Mouse (Mus musculus): ENCODE results near the gene Sdhaf4. TPM values are rescaled to one million over a fixed set of nuclear protein-coding genes. Genes with fewer than 3 reads are reported as not detected.

Gene Sdhaf4
- polyA plus RNA-seq, 1 experiment: 40.5 TPM

GRCm38 (mm10) chr1:24033759-24034423 lies 28.4 kb upstream of the Sdhaf4 start:
- no peak for TF ChIP-seq POLR2A (IDR thresholded peaks at IDR 0.05; ENCODE audit: insufficient read length, low read depth)
- TF ChIP-seq REST (IDR thresholded peaks at IDR 0.05; ENCODE audit: insufficient read depth, insufficient read length): no peak
- no peak for TF ChIP-seq POLR2AphosphoS2 (IDR thresholded peaks at IDR 0.05; ENCODE audit: insufficient read length, low read depth)
- TF ChIP-seq USF1 (IDR thresholded peaks at IDR 0.05; ENCODE audit: low read depth): no peak
- TF ChIP-seq E2F4 (IDR thresholded peaks at IDR 0.05; ENCODE audit: insufficient read depth): no peak
- no peak for TF ChIP-seq MYOG (IDR thresholded peaks at IDR 0.05; ENCODE audit: control insufficient read depth in 1 of 3, insufficient read depth in 1 of 3, insufficient read length in 2 of 3, low read depth in 2 of 3)
- TF ChIP-seq MAX (IDR thresholded peaks at IDR 0.05; ENCODE audit: low read depth): no peak
- TF ChIP-seq TCF12 (IDR thresholded peaks at IDR 0.05; ENCODE audit: insufficient read depth, poor library complexity, severe bottlenecking): no peak
- TF ChIP-seq CEBPB (IDR thresholded peaks at IDR 0.05; ENCODE audit: insufficient read depth, poor library complexity, severe bottlenecking): no peak
- no peak for TF ChIP-seq SRF (IDR thresholded peaks at IDR 0.05; ENCODE audit: control insufficient read depth, insufficient read length, low read depth)
- no peak for TF ChIP-seq TCF3 (IDR thresholded peaks at IDR 0.05; ENCODE audit: insufficient read length, low read depth)
- no peak for TF ChIP-seq MYOD1 (IDR thresholded peaks at IDR 0.05; ENCODE audit: control insufficient read depth in 1 of 3, insufficient read length in 2 of 3, low read depth in 2 of 3)
- Histone ChIP-seq H3K36me3 (ENCODE audit: control insufficient read depth, insufficient read depth) (peaks cover 23% of the 10 kb centered on the region), H3K27me3 (ENCODE audit: control insufficient read depth, insufficient read depth, insufficient read length) (no peaks in the 10 kb centered on the region), H3K4me3 (no peak overlapping the region), H3ac (ENCODE audit: control insufficient read depth, insufficient read length) (no peak overlapping the region), H3K4me2 (ENCODE audit: low read depth) (no peak overlapping the region), H3K79me2 (ENCODE audit: control insufficient read depth, insufficient read depth) (no peaks in the 10 kb centered on the region)

GRCm38 (mm10) chr1:24010821-24011220 lies 5.4 kb upstream of the Sdhaf4 start:
- Histone ChIP-seq H3K4me2 (ENCODE audit: low read depth) (no peak overlapping the region), H3K36me3 (ENCODE audit: control insufficient read depth, insufficient read depth) (peaks cover 12% of the 10 kb centered on the region), H3K4me3 (no peak overlapping the region), H3K27me3 (ENCODE audit: control insufficient read depth, insufficient read depth, insufficient read length) (no peaks in the 10 kb centered on the region), H3K79me2 (ENCODE audit: control insufficient read depth, insufficient read depth) (no peaks in the 10 kb centered on the region), H3ac (ENCODE audit: control insufficient read depth, insufficient read length) (no peak overlapping the region)
- no peak for TF ChIP-seq MYOG (IDR thresholded peaks at IDR 0.05; ENCODE audit: control insufficient read depth in 1 of 3, insufficient read depth in 1 of 3, insufficient read length in 2 of 3, low read depth in 2 of 3)
- TF ChIP-seq CEBPB (IDR thresholded peaks at IDR 0.05; ENCODE audit: insufficient read depth, poor library complexity, severe bottlenecking): no peak
- TF ChIP-seq POLR2AphosphoS2 (IDR thresholded peaks at IDR 0.05; ENCODE audit: insufficient read length, low read depth): no peak
- TF ChIP-seq SRF (IDR thresholded peaks at IDR 0.05; ENCODE audit: control insufficient read depth, insufficient read length, low read depth): no peak
- no peak for TF ChIP-seq MAX (IDR thresholded peaks at IDR 0.05; ENCODE audit: low read depth)
- TF ChIP-seq TCF3 (IDR thresholded peaks at IDR 0.05; ENCODE audit: insufficient read length, low read depth): no peak
- no peak for TF ChIP-seq POLR2A (IDR thresholded peaks at IDR 0.05; ENCODE audit: insufficient read length, low read depth)

GRCm38 (mm10) chr1:24010016-24010415 lies 4.6 kb upstream of the Sdhaf4 start:
- Histone ChIP-seq H3K4me3 (no peak overlapping the region), H3K79me2 (ENCODE audit: control insufficient read depth, insufficient read depth) (no peaks in the 10 kb centered on the region)

GRCm38 (mm10) chr1:24007621-24008020 lies 2.2 kb upstream of the Sdhaf4 start:
- Histone ChIP-seq H3K79me2 (ENCODE audit: control insufficient read depth, insufficient read depth) (no peaks in the 10 kb centered on the region), H3ac (ENCODE audit: control insufficient read depth, insufficient read length) (no peak overlapping the region), H3K36me3 (ENCODE audit: control insufficient read depth, insufficient read depth) (peaks cover 3% of the 10 kb centered on the region), H3K4me2 (ENCODE audit: low read depth) (no peak overlapping the region), H3K27me3 (ENCODE audit: control insufficient read depth, insufficient read depth, insufficient read length) (no peaks in the 10 kb centered on the region), H3K4me3 (no peak overlapping the region)
- TF ChIP-seq CEBPB (IDR thresholded peaks at IDR 0.05; ENCODE audit: insufficient read depth, poor library complexity, severe bottlenecking) (no peak), POLR2AphosphoS2 (IDR thresholded peaks at IDR 0.05; ENCODE audit: insufficient read length, low read depth) (no peak), E2F4 (IDR thresholded peaks at IDR 0.05; ENCODE audit: insufficient read depth) (no peak), SRF (IDR thresholded peaks at IDR 0.05; ENCODE audit: control insufficient read depth, insufficient read length, low read depth) (no peak), REST (IDR thresholded peaks at IDR 0.05; ENCODE audit: insufficient read depth, insufficient read length) (no peak), USF1 (IDR thresholded peaks at IDR 0.05; ENCODE audit: low read depth) (no peak), TCF12 (IDR thresholded peaks at IDR 0.05; ENCODE audit: insufficient read depth, poor library complexity, severe bottlenecking) (no peak), MAX (IDR thresholded peaks at IDR 0.05; ENCODE audit: low read depth) (no peak), POLR2A (IDR thresholded peaks at IDR 0.05; ENCODE audit: insufficient read length, low read depth) (no peak), MYOD1 (IDR thresholded peaks at IDR 0.05; ENCODE audit: control insufficient read depth in 1 of 3, insufficient read length in 2 of 3, low read depth in 2 of 3) (no peak), TCF3 (IDR thresholded peaks at IDR 0.05; ENCODE audit: insufficient read length, low read depth) (no peak), MYOG (IDR thresholded peaks at IDR 0.05; ENCODE audit: control insufficient read depth in 1 of 3, insufficient read depth in 1 of 3, insufficient read length in 2 of 3, low read depth in 2 of 3) (no peak)

More at GRCm38 (mm10) chr1:24010016-24010415, 4.6 kb upstream of the Sdhaf4 start:
- Histone ChIP-seq H3K27me3 (ENCODE audit: control insufficient read depth, insufficient read depth, insufficient read length) (no peaks in the 10 kb centered on the region), H3K36me3 (ENCODE audit: control insufficient read depth, insufficient read depth) (peaks cover 12% of the 10 kb centered on the region), H3ac (ENCODE audit: control insufficient read depth, insufficient read length) (no peak overlapping the region), H3K4me2 (ENCODE audit: low read depth) (no peak overlapping the region)
- TF ChIP-seq USF1 (IDR thresholded peaks at IDR 0.05; ENCODE audit: low read depth) (no peak), TCF12 (IDR thresholded peaks at IDR 0.05; ENCODE audit: insufficient read depth, poor library complexity, severe bottlenecking) (no peak), MYOD1 (IDR thresholded peaks at IDR 0.05; ENCODE audit: control insufficient read depth in 1 of 3, insufficient read length in 2 of 3, low read depth in 2 of 3) (no peak), REST (IDR thresholded peaks at IDR 0.05; ENCODE audit: insufficient read depth, insufficient read length) (no peak), MAX (IDR thresholded peaks at IDR 0.05; ENCODE audit: low read depth) (no peak), SRF (IDR thresholded peaks at IDR 0.05; ENCODE audit: control insufficient read depth, insufficient read length, low read depth) (no peak), TCF3 (IDR thresholded peaks at IDR 0.05; ENCODE audit: insufficient read length, low read depth) (no peak), CEBPB (IDR thresholded peaks at IDR 0.05; ENCODE audit: insufficient read depth, poor library complexity, severe bottlenecking) (no peak), POLR2AphosphoS2 (IDR thresholded peaks at IDR 0.05; ENCODE audit: insufficient read length, low read depth) (no peak), MYOG (IDR thresholded peaks at IDR 0.05; ENCODE audit: control insufficient read depth in 1 of 3, insufficient read depth in 1 of 3, insufficient read length in 2 of 3, low read depth in 2 of 3) (no peak), E2F4 (IDR thresholded peaks at IDR 0.05; ENCODE audit: insufficient read depth) (no peak), POLR2A (IDR thresholded peaks at IDR 0.05; ENCODE audit: insufficient read length, low read depth) (no peak)
